Mouse (Mus musculus) midbrain, embryonic 16.5 days (tissue): ENCODE results near the gene Trip10. TPM values are rescaled to one million over a fixed set of nuclear protein-coding genes. Genes with fewer than 3 reads are reported as not detected.

Experiments
- ATAC-seq: fragments of 200-750 bp; cut with Nextera tagmentation; 2 replicates; pipeline ENCODE4 v1.8.0; 2017; ENCODE audit warnings: moderate TSS enrichment
- H3K27ac ChIP-seq: fragments of 300-500 bp; sonication (generic); 2 replicates; pipeline ENCODE4 v1.5.1; 2014; ENCODE audit warnings: mild to moderate bottlenecking, low read length, mixed read lengths
- H3K27me3 ChIP-seq: fragments of 300-500 bp; sonication (generic); 2 replicates; pipeline ENCODE4 v1.6.1; 2014; ENCODE audit warnings: low read depth, low read length, mixed read lengths; ENCODE audit not compliant: control insufficient read depth, insufficient read depth
- H3K36me3 ChIP-seq: fragments of 300-500 bp; sonication (generic); 2 replicates; pipeline ENCODE4 v1.6.1; 2014; ENCODE audit warnings: mild to moderate bottlenecking, low read length, moderate library complexity, mixed read lengths; ENCODE audit not compliant: control insufficient read depth, insufficient read depth
- H3K4me1 ChIP-seq: fragments of 300-500 bp; sonication (generic); 2 replicates; pipeline ENCODE4 v1.6.1; 2014; ENCODE audit warnings: mild to moderate bottlenecking, low read length, mixed read lengths; ENCODE audit not compliant: control insufficient read depth, insufficient read depth
- H3K4me2 ChIP-seq: fragments of 300-500 bp; sonication (generic); 2 replicates; pipeline ENCODE4 v1.6.1; 2014; ENCODE audit warnings: mild to moderate bottlenecking, low read length, mixed read lengths
- H3K4me3 ChIP-seq: fragments of 300-500 bp; sonication (generic); 2 replicates; pipeline ENCODE4 v1.5.1; 2014; ENCODE audit warnings: low read depth, mild to moderate bottlenecking, low read length, moderate library complexity, mixed read lengths
- H3K9ac ChIP-seq: fragments of 300-500 bp; sonication (generic); 2 replicates; pipeline ENCODE4 v1.6.1; 2014; ENCODE audit warnings: low read depth, low read length, mixed read lengths
- H3K9me3 ChIP-seq: fragments of 300-500 bp; sonication (generic); replicated peaks from 2 replicates; pipeline ENCODE4 v1.6.1; 2014; ENCODE audit warnings: mild to moderate bottlenecking, low read length, mixed read lengths; ENCODE audit not compliant: control insufficient read depth, poor library complexity, severe bottlenecking
- WGBS: fragments of 180-500 bp; shearing (Covaris S2); extraction: QIAGEN DNeasy Blood & Tissue Kit; methylation state at CpG from one replicate; pipeline ENCODE4 v1.1.7; 2014; 5-methylcytosine and 5-hydroxymethylcytosine counted together
- polyA plus RNA-seq: library from polyadenylated mRNA; unstranded; fragments of >200 nt; fragmentation: Nextera tagmentation; extraction: Ambion mirVana; gene quantifications from 2 replicates; pipeline ENCODE4 v1.2.1, GENCODE M21; 2015

The Trip10 gene
- 9.2 and 9.4 TPM in 2 replicates for polyA plus RNA-seq

- Histone ChIP-seq H3K4me1 (peaks cover 24% of the 10 kb centered on the region), H3K4me2 (peak within 1 kb of the TSS; percentile 94), H3K27ac (peak within 1 kb of the TSS; percentile 71), H3K4me3 (peak within 1 kb of the TSS; percentile 53), H3K27me3 (no peaks in the 10 kb centered on the region; the same call in 1 of the 2 replicates), H3K9me3 (no peaks in the 10 kb centered on the region), H3K36me3 (0 out of 2 replicates have a peak, but pooled peaks cover 2% of the 10 kb centered on the region), H3K9ac (peak within 1 kb of the TSS; percentile 52)
- ATAC-seq, result no peak
- under 1% methylated on average over 50 of the region's 52 CpGs for WGBS
Observed at GRCm38 (mm10) chr17:57249186-57250181, at the start of gene Trip10. Gene Trip10, plus strand, starts transcription at chr17:57249455.

GRCm38 (mm10) chr17:57201841-57202724 is 47.2 kb upstream of the Trip10 start:
- Histone ChIP-seq H3K27me3 (no peaks in the 10 kb centered on the region), H3K9ac (no peak overlapping the region), H3K36me3 (no peaks in the 10 kb centered on the region), H3K9me3 (no peaks in the 10 kb centered on the region), H3K4me3 (no peak overlapping the region), H3K27ac (no peak overlapping the region), H3K4me2 (no peak overlapping the region), H3K4me1 (no peaks in the 10 kb centered on the region)
- ATAC-seq, result no peak
- WGBS, result 87% methylated on average over 10 of the region's 10 CpGs

GRCm38 (mm10) chr17:57207938-57208337 is 41.3 kb upstream of the Trip10 start:
- H3K27ac ChIP-seq, result no peak overlapping the region
- no peaks in the 10 kb centered on the region for H3K4me1 ChIP-seq
- no peak for ATAC-seq
- no peaks in the 10 kb centered on the region for H3K36me3 ChIP-seq
- no peaks in the 10 kb centered on the region for H3K9me3 ChIP-seq
- no peaks in the 10 kb centered on the region for H3K27me3 ChIP-seq
- H3K4me3 ChIP-seq, result no peak overlapping the region
- no peak overlapping the region for H3K9ac ChIP-seq
- H3K4me2 ChIP-seq, result no peak overlapping the region
- 92% methylated on average over 3 of the region's 3 CpGs for whole genome bisulfite sequencing

GRCm38 (mm10) chr17:57209330-57209729 is 39.9 kb upstream of the Trip10 start:
- Histone ChIP-seq H3K36me3 (no peaks in the 10 kb centered on the region), H3K4me1 (no peaks in the 10 kb centered on the region), H3K4me3 (no peak overlapping the region), H3K27me3 (no peaks in the 10 kb centered on the region), H3K9ac (no peak overlapping the region), H3K4me2 (no peak overlapping the region), H3K9me3 (no peaks in the 10 kb centered on the region), H3K27ac (no peak overlapping the region)
- WGBS, result 83% methylated on average over 4 of the region's 4 CpGs
- ATAC-seq, result no peak

GRCm38 (mm10) chr17:57211501-57211900 is 37.8 kb upstream of the Trip10 start:
- H3K36me3 ChIP-seq, result no peaks in the 10 kb centered on the region
- H3K4me3 ChIP-seq, result no peak overlapping the region
- no peaks in the 10 kb centered on the region for H3K9me3 ChIP-seq
- 62% methylated on average over 9 of the region's 9 CpGs for WGBS
- no peaks in the 10 kb centered on the region for H3K27me3 ChIP-seq
- H3K4me1 ChIP-seq, result no peaks in the 10 kb centered on the region
- H3K27ac ChIP-seq, result no peak overlapping the region
- no peak for ATAC-seq
- no peak overlapping the region for H3K4me2 ChIP-seq
- no peak overlapping the region for H3K9ac ChIP-seq

- H3K4me3 ChIP-seq, result 0 out of 2 replicates have a peak overlapping the region, but pooled peaks have one; percentile 8
- WGBS, result 53% methylated on average over 13 of the region's 13 CpGs
- no peaks in the 10 kb centered on the region for H3K4me1 ChIP-seq
Observed at GRCm38 (mm10) chr17:57214676-57215387, 34.4 kb upstream of the Trip10 start.

GRCm38 (mm10) chr17:57218335-57218900 is 30.8 kb upstream of the Trip10 start:
- no peak overlapping the region for H3K9ac ChIP-seq
- H3K36me3 ChIP-seq, result no peaks in the 10 kb centered on the region
- H3K4me3 ChIP-seq, result no peak overlapping the region
- no peak overlapping the region for H3K4me2 ChIP-seq
- no peak overlapping the region for H3K27ac ChIP-seq
- no peaks in the 10 kb centered on the region for H3K9me3 ChIP-seq
- no peaks in the 10 kb centered on the region for H3K27me3 ChIP-seq
- no peaks in the 10 kb centered on the region for H3K4me1 ChIP-seq
- no peak for ATAC-seq
- 72% methylated on average over 12 of the region's 12 CpGs for WGBS

More at GRCm38 (mm10) chr17:57214676-57215387, 34.4 kb upstream of the Trip10 start:
- H3K9ac ChIP-seq, result peak overlapping the region; percentile 56; the same call in 1 of the 2 replicates
- peak overlapping the region; percentile 43 for H3K4me2 ChIP-seq
- no peaks in the 10 kb centered on the region for H3K9me3 ChIP-seq
- ATAC-seq, result peak; percentile 92
- no peaks in the 10 kb centered on the region for H3K36me3 ChIP-seq
- peak overlapping the region; percentile 34; the same call in 1 of the 2 replicates for H3K27ac ChIP-seq
- H3K27me3 ChIP-seq, result no peaks in the 10 kb centered on the region
